Mouse (Mus musculus) heart, embryonic 12.5 days (tissue): ENCODE measurements around the gene Acta2. TPM values are rescaled to one million over a fixed set of nuclear protein-coding genes. Genes with fewer than 3 reads are reported as not detected.

ENCODE experiments used
- ATAC-seq: fragments of 200-750 bp; cut with Nextera tagmentation; 2 replicates; pipeline ENCODE4 v1.8.0; 2017; ENCODE audit warnings: moderate TSS enrichment, moderate library complexity; ENCODE audit not compliant: insufficient number of reproducible peaks, low FRiP score
- H3K27ac ChIP-seq: fragments of 300-500 bp; sonication (generic); 2 replicates; pipeline ENCODE4 v1.5.1; 2016; ENCODE audit warnings: mild to moderate bottlenecking, moderate library complexity; ENCODE audit not compliant: poor library complexity, severe bottlenecking
- H3K27me3 ChIP-seq: fragments of 300-500 bp; sonication (generic); replicated peaks from 2 replicates; pipeline ENCODE4 v1.6.1; 2016; ENCODE audit warnings: mild to moderate bottlenecking, moderate library complexity
- H3K36me3 ChIP-seq: fragments of 300-500 bp; sonication (generic); 2 replicates; pipeline ENCODE4 v1.6.1; 2016; ENCODE audit warnings: mild to moderate bottlenecking, moderate library complexity
- H3K4me1 ChIP-seq: fragments of 300-500 bp; sonication (generic); replicated peaks from 2 replicates; pipeline ENCODE4 v1.6.1; 2016; ENCODE audit warnings: mild to moderate bottlenecking
- H3K4me2 ChIP-seq: fragments of 300-500 bp; sonication (generic); 2 replicates; pipeline ENCODE4 v1.6.1; 2016; ENCODE audit warnings: mild to moderate bottlenecking, moderate library complexity
- H3K4me3 ChIP-seq: fragments of 300-500 bp; sonication (generic); 2 replicates; pipeline ENCODE4 v1.5.1; 2016; ENCODE audit warnings: mild to moderate bottlenecking
- H3K9ac ChIP-seq: fragments of 300-500 bp; sonication (generic); 2 replicates; pipeline ENCODE4 v1.6.1; 2016; ENCODE audit warnings: mild to moderate bottlenecking, moderate library complexity
- H3K9me3 ChIP-seq: fragments of 300-500 bp; sonication (generic); replicated peaks from 2 replicates; pipeline ENCODE4 v1.6.1; 2016; ENCODE audit warnings: mild to moderate bottlenecking, moderate library complexity
- WGBS: fragments of 180-500 bp; shearing (Covaris S2); methylation state at CpG from one replicate; pipeline ENCODE4 v1.1.7; 2016; 5-methylcytosine and 5-hydroxymethylcytosine counted together
- polyA plus RNA-seq: library from polyadenylated mRNA; unstranded; fragments of >200 nt; fragmentation: Nextera tagmentation; extraction: Ambion mirVana; gene quantifications from 2 replicates; pipeline ENCODE4 v1.2.1, GENCODE M21; 2016

Gene Acta2
- polyA plus RNA-seq, 1 experiment from 2014 or later, result 1,019 TPM

DNA sequence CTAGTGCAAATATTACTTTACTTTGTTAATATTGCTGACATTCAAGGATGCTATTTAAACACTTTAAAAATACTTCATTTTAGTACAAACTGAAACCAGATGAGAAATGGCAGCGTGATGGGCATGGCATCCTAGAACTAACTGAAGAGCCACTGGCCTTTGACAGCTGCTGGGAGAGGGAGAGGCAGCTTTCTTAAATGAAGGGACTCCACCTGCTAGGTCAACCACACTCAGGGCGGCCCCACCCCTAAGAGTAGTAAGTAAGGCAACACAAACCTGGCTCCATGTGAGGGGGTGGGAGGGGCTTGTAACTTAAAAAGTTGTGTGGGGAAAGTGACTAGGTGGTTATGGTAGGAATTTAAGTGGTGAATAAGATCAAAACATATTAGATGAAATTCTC lies 52.7 kb downstream of the Acta2 start:
- ATAC-seq, result no peak
- WGBS, result 73% methylated on average over 2 of the region's 2 CpGs
- no peaks in the 10 kb centered on the region for H3K4me1 ChIP-seq
- no peak overlapping the region for H3K9ac ChIP-seq
- H3K9me3 ChIP-seq, result no peaks in the 10 kb centered on the region
- no peaks in the 10 kb centered on the region for H3K27me3 ChIP-seq
- no peak overlapping the region for H3K4me2 ChIP-seq
- no peak overlapping the region for H3K4me3 ChIP-seq
- no peaks in the 10 kb centered on the region for H3K36me3 ChIP-seq
- no peak overlapping the region for H3K27ac ChIP-seq

DNA sequence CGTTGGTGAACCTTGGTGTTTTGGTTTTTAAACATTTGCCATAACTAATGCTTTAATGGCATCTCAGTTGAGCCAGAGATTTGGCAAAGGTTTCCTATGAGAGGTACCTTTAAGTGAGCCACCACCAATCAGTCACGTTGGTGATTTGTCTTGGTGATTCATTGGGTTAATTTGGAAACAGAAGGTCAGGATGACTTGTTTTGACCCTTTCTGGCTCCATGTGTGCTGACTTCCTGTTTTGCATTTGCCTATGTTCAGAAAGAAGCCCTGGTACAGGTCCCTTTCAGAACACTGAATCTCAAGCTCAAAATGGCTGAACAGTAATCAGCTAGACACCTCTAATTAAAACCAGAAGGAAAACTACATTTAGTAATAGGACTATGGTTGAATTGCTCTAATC lies 55.9 kb downstream of the Acta2 start:
- no peak overlapping the region for H3K27ac ChIP-seq
- no peak overlapping the region for H3K4me3 ChIP-seq
- H3K9ac ChIP-seq, result no peak overlapping the region
- H3K9me3 ChIP-seq, result no peaks in the 10 kb centered on the region
- H3K4me1 ChIP-seq, result no peaks in the 10 kb centered on the region
- no peak for ATAC-seq
- H3K27me3 ChIP-seq, result no peaks in the 10 kb centered on the region
- no peak overlapping the region for H3K4me2 ChIP-seq
- H3K36me3 ChIP-seq, result no peaks in the 10 kb centered on the region
- WGBS, result 63% methylated on average over 2 of the region's 2 CpGs

GRCm38 (mm10) chr19:34198901-34199300 lies 56.5 kb downstream of the Acta2 start:
- Histone ChIP-seq H3K27me3 (no peaks in the 10 kb centered on the region), H3K4me2 (no peak overlapping the region)
- 67% methylated on average over 4 of the region's 4 CpGs for WGBS

GRCm38 (mm10) chr19:34198066-34198465 lies 57.3 kb downstream of the Acta2 start:
- no peak overlapping the region for H3K9ac ChIP-seq
- no peak for ATAC-seq
- 90% methylated on average over 1 of the region's 1 CpGs for WGBS
- no peaks in the 10 kb centered on the region for H3K4me1 ChIP-seq
- no peak overlapping the region for H3K4me3 ChIP-seq
- H3K36me3 ChIP-seq, result no peaks in the 10 kb centered on the region
- no peaks in the 10 kb centered on the region for H3K27me3 ChIP-seq
- no peaks in the 10 kb centered on the region for H3K9me3 ChIP-seq
- H3K27ac ChIP-seq, result no peak overlapping the region
- no peak overlapping the region for H3K4me2 ChIP-seq

More at GRCm38 (mm10) chr19:34198901-34199300, 56.5 kb downstream of the Acta2 start:
- no peak overlapping the region for H3K4me3 ChIP-seq
- no peak overlapping the region for H3K27ac ChIP-seq
- H3K36me3 ChIP-seq, result no peaks in the 10 kb centered on the region
- H3K4me1 ChIP-seq, result no peaks in the 10 kb centered on the region
- H3K9me3 ChIP-seq, result no peaks in the 10 kb centered on the region
- ATAC-seq, result no peak
- no peak overlapping the region for H3K9ac ChIP-seq

DNA sequence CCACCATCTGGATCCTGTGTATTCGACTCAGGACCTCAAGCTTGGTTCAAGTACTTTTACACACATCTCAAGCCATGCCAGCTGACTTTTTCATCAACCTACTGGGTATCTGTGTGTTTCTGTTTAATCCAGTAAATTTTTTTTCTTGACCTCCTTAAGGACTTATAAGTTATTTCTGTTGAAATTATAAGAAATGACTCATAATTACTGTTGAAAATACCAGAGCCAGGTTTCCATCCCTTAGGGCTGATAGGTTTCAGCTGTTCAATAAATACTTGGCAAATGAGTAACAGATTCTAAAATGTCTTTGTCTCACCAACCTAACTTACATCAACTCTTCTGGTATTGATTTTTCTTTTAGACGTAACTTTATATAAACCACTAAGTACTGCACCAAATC lies 60.4 kb downstream of the Acta2 start:
- no peaks in the 10 kb centered on the region for H3K36me3 ChIP-seq
- H3K9me3 ChIP-seq, result no peaks in the 10 kb centered on the region
- H3K4me1 ChIP-seq, result no peaks in the 10 kb centered on the region
- no peak overlapping the region for H3K9ac ChIP-seq
- 78% methylated on average over 2 of the region's 2 CpGs for WGBS
- ATAC-seq, result no peak
- no peak overlapping the region for H3K4me2 ChIP-seq
- H3K4me3 ChIP-seq, result no peak overlapping the region
- H3K27ac ChIP-seq, result no peak overlapping the region
- H3K27me3 ChIP-seq, result no peaks in the 10 kb centered on the region

DNA sequence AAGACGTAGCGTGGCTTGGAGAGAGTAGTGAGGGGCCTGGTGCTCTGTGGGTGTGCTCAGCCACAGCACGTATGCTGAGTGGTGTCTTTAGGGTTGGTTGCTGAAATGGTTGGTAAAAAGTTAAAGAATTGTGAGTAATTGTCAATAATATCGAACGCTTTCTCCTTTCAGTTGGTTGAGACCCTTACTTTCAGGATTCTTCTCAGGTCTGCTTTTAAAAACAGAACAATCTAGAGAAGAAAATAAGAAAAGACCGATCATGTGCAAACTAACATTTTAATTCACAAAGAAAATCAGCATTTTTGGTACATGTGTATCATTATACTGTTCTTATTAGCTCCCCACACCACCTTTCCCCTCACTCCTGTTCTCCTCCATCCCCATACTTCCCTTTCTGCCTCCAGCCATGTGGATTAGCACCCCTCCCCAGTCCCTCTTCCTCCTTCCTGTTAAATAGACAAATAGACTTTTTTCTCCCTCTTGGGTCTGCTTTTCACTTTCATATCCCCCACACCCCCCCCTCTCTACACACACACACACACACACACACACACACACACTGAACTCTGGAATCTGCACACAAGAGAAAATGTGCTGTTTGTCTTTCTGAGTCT lies 61.2 kb downstream of the Acta2 start:
- H3K9me3 ChIP-seq, result no peaks in the 10 kb centered on the region
- H3K9ac ChIP-seq, result no peak overlapping the region
- H3K4me1 ChIP-seq, result no peaks in the 10 kb centered on the region
- WGBS, result 88% methylated on average over 6 of the region's 6 CpGs
- H3K27ac ChIP-seq, result no peak overlapping the region
- no peak overlapping the region for H3K4me2 ChIP-seq
- ATAC-seq, result no peak
- H3K27me3 ChIP-seq, result no peaks in the 10 kb centered on the region
- no peaks in the 10 kb centered on the region for H3K36me3 ChIP-seq
- no peak overlapping the region for H3K4me3 ChIP-seq

GRCm38 (mm10) chr19:34193683-34194082 lies 61.7 kb downstream of the Acta2 start:
- H3K4me3 ChIP-seq, result peak overlapping the region; percentile 73; the same call in 1 of the 2 replicates
- no peaks in the 10 kb centered on the region for H3K27me3 ChIP-seq
- H3K36me3 ChIP-seq, result no peaks in the 10 kb centered on the region
- H3K4me2 ChIP-seq, result peak overlapping the region; percentile 91
- no peak for ATAC-seq
- no peaks in the 10 kb centered on the region for H3K4me1 ChIP-seq
- no peak overlapping the region for H3K27ac ChIP-seq
- 64% methylated on average over 9 of the region's 9 CpGs for WGBS
- no peaks in the 10 kb centered on the region for H3K9me3 ChIP-seq
- no peak overlapping the region for H3K9ac ChIP-seq

DNA sequence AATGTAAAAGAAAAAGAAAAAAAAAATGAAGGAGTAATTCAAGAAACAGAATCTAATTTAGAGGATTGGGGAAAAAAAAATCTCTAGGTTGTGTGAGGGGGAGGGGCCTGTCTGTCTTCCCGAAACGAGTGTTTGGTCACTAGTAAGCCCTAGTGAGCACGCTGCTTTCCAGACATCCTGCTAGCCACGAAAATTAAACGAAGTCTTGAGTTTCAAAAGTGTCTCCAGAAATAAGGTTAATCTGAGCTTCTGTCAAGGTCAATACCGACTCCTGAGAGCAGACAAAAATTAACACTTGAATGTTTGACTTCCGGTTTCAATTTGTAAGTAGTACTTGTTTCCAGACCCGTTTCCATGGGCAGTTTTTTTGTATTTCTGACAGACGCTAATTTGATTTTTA lies 62.2 kb downstream of the Acta2 start:
- Histone ChIP-seq H3K27ac (no peak overlapping the region), H3K9me3 (no peaks in the 10 kb centered on the region), H3K4me3 (peak overlapping the region; percentile 73), H3K36me3 (no peaks in the 10 kb centered on the region), H3K4me1 (no peaks in the 10 kb centered on the region), H3K9ac (peak overlapping the region; percentile 45; the same call in 1 of the 2 replicates), H3K27me3 (no peaks in the 10 kb centered on the region), H3K4me2 (peak overlapping the region; percentile 91)
- no peak for ATAC-seq
- 11% methylated on average over 9 of the region's 9 CpGs for WGBS

DNA sequence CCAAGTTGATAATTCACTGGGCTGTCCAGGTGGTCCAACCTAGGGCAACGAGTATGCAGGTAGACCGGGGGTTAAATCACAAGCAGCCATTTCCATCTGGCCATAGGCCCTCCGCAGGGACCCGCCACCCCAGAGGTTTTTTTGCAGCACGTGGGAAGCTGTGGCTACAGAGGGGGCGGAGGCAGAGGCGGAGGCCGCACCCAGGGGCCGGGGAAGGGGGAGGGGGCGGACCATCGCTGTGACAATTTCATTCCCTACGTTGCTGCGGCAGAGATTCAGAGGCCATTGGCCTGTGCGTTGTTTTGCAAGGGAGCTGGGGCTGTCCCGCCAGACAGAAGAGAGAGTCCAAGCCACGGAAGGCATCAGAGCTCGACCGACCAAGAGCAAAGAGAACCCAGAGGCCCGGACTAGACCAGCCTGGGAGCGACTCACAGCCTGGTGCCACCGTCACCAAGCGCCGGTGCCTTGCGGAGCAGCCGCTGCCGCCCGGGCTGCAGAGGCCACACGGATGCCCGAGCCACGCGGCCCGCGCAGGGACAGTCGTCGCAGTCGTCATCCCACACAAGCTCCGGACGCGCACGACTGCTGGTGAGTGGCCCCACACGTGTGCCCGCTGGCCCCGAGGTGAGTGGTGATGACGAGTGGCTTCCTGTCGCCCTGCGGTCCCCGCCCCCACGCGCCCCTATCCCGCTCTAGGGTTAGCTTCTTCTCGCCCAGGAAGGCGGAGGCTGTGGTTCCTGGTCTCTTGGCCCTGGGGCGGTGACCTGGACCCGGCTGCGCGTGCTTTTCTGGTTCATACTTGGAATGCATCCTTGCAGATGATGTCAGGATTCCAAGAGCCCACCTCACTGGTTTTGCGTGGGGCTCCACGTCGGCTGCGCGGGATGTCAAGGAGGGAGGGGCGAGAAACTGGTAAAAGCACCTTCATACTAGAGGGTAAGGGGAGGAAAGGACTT lies 63.1 kb downstream of the Acta2 start, which contains the start of gene Stambpl1:
Gene Stambpl1, plus strand, starts transcription at position 222 of the 956 bp plus-strand sequence.
- under 1% methylated on average over 62 of the region's 62 CpGs for WGBS
- H3K4me1 ChIP-seq, result no peaks in the 10 kb centered on the region
- peak; percentile 74 for ATAC-seq

GRCm38 (mm10) chr19:34191645-34192007 lies 63.8 kb downstream of the Acta2 start:
- ATAC-seq, result no peak
- Histone ChIP-seq H3K9ac (peak overlapping the region; percentile 67), H3K9me3 (no peaks in the 10 kb centered on the region), H3K27me3 (no peaks in the 10 kb centered on the region), H3K4me1 (no peaks in the 10 kb centered on the region), H3K4me2 (peak overlapping the region; percentile 91), H3K4me3 (peak overlapping the region; percentile 73), H3K27ac (no peak overlapping the region), H3K36me3 (no peaks in the 10 kb centered on the region)
- WGBS, result 29% methylated on average over 10 of the region's 10 CpGs

More for the DNA sequence above, 63.1 kb downstream of the Acta2 start, which contains the start of gene Stambpl1:
- Histone ChIP-seq H3K4me3 (peak within 1 kb of the TSS; percentile 73), H3K9me3 (no peaks in the 10 kb centered on the region), H3K27ac (no peak within 1 kb of the TSS), H3K27me3 (no peaks in the 10 kb centered on the region), H3K4me2 (peak within 1 kb of the TSS; percentile 91), H3K9ac (peak within 1 kb of the TSS; percentile 67), H3K36me3 (no peaks in the 10 kb centered on the region)
